Mouse (Mus musculus) cerebellum, postnatal 4 days (tissue): Measurements from ENCODE around the gene Ccdc163.
"Not testable (repeated sequence)": the region's sequence is repeated elsewhere in the genome, so short reads cannot be mapped to it uniquely, and the experiment has no call there.

Source experiments
- DNase-seq, 2 experiments: peaks; one replicate each; pipeline ENCODE4 v3.0.0; 2022; ENCODE audit warnings: low spot score in 2 of 2, mixed read lengths in 1 of 2

Gene Ccdc163

DNA sequence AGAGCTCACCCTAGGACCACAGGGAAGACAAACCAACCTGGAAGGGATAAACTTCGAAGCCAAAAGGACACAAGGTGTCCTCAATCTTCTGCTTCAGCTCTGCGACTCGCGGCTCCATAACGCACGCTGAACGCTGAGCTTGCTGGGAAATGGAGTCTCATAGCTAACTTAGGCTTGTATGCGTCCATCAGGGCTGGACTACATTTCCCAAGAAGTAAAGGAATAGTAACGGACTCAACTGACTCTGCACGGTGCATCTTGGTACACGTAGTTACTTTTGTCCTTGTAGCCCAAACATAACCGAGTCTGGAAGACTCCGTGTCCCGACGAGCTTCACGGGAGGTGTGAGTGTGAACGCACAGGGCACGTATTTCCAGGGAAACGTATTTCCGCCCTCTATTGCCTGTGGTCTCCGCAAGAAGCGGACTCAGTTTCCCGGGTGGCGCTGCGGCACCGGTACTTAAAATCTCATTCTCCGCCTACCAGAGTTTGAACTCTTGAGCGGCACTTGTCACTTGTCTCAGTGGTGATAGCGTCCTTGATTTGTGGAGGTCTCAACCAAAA lies at the start of gene Ccdc163, which contains the start of gene Mmachc:
Gene Ccdc163 (plus strand): TSS at position 309 of the 564 bp plus-strand sequence.
Gene Mmachc (minus strand): TSS at position 206 of the 564 bp plus-strand sequence.
- DNase-seq, result peak; percentile 65 to 83

DNA sequence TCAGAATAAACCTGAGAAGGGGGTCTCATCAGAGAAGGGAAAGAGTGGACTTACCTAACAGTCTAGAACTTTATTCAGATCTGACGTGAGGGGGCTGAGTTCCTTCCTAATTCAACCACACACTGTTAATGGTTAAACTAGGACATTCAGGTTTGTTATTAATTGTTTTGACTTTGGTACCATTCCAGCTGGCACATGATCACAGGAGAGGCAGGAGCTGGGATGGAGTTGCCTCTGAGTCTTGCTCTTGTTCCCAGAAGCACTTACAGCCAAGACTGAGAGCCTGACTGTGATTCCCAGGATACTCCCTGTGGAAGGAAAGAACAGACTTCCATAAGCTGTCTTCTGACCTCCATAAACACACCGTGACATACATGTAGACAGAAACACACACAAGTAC lies 48.8 kb upstream of the Ccdc163 start:
- no peak for DNase-seq

GRCm38 (mm10) chr4:116659916-116660315 lies 48.4 kb upstream of the Ccdc163 start:
- not testable (repeated sequence) for DNase-seq

- no peak for DNase-seq
Measured at GRCm38 (mm10) chr4:116660829-116661228, 47.5 kb upstream of the Ccdc163 start.

GRCm38 (mm10) chr4:116661998-116662397 lies 46.3 kb upstream of the Ccdc163 start:
- no peak for DNase-seq

- no peak for DNase-seq
Measured at GRCm38 (mm10) chr4:116666625-116667024, 41.7 kb upstream of the Ccdc163 start.

DNA sequence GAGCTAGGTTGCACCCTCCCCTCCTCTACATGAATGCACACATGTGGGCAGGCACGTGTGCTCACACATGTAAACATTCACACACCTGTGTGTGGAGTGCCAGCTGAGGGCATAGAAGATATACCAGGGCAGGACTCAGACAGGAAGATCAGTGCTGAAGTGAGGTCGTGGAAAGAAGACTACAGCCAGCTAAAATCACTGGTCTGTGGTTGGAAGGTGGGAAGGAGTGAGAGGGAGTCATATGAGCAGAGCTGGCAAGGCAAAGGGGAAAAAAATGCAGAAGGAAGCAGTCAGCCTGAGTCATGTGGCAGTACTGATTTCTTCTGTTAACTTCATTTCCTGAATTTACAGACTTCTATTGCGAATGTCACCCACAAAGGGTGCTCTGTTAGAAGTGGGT lies 40.2 kb upstream of the Ccdc163 start:
- no peak for DNase-seq

- no peak for DNase-seq
Measured at GRCm38 (mm10) chr4:116669291-116669690, 39.0 kb upstream of the Ccdc163 start.

- no peak for DNase-seq
Measured at GRCm38 (mm10) chr4:116672785-116673184, 35.5 kb upstream of the Ccdc163 start.

DNA sequence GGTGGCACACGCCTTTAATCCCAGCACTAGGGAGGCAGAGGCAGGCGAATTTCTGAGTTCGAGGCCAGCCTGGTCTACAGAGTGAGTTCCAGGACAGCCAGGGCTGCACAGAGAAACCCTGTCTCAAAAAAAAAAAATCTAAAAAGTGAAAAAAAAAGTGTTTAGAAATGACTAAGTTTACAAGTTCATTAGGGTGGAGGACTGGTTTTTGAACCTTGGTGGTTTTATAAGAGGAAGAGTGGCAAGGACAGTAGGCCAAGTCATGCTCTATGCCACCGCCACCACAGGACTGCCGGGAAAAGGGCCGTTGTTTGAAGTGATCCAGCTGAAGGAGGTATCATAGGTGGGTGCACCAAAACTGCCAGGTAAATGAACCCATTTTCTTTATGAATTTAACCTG lies 33.5 kb upstream of the Ccdc163 start:
- not testable (repeated sequence) for DNase-seq

- no peak for DNase-seq
Measured at GRCm38 (mm10) chr4:116676027-116676426, 32.3 kb upstream of the Ccdc163 start.

- DNase-seq, result no peak
Measured at GRCm38 (mm10) chr4:116677808-116678207, 30.5 kb upstream of the Ccdc163 start.

DNA sequence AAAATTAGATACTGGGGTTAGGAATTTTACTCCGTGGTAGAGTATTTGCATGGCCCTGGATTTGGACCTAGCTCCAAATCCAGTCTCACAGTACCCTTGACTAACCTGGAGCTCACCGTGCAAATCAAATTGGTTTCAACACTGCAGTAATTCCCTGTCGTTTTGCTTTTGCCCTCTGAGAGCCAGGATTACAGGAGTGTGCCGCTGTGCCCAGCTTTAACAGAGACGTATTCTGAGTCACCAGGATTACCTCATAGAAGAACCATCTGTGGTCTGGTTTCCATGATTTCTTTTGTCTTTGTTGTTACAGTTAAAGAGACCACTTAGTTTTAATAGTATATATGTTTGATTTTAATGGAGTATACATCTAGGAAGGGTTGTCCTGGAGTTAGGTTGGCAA lies 29.2 kb upstream of the Ccdc163 start:
- DNase-seq, result no peak

- not testable (repeated sequence) for DNase-seq
Measured at GRCm38 (mm10) chr4:116680521-116680920, 27.8 kb upstream of the Ccdc163 start.

- no peak for DNase-seq
Measured at GRCm38 (mm10) chr4:116683957-116684356, 24.4 kb upstream of the Ccdc163 start.

DNA sequence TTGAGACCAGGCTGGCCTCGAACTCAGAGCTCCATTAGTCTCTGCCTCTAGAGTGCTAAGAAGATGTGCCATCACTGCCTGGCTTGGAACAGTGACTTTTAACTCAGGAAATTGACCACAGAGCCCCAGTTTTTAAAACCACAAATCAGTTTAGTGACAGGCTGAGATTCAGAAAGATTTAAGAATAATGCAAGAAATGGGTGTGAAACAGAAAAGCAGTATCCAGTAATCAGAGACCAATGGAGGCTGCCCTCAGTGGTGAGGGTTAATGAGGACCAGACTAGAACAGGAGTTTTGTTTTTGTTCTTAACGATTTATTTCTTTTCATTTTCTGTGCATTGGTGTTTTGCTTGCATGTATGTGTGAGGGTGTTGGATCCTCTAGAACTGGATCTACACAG lies 23.6 kb upstream of the Ccdc163 start:
- no peak for DNase-seq

DNA sequence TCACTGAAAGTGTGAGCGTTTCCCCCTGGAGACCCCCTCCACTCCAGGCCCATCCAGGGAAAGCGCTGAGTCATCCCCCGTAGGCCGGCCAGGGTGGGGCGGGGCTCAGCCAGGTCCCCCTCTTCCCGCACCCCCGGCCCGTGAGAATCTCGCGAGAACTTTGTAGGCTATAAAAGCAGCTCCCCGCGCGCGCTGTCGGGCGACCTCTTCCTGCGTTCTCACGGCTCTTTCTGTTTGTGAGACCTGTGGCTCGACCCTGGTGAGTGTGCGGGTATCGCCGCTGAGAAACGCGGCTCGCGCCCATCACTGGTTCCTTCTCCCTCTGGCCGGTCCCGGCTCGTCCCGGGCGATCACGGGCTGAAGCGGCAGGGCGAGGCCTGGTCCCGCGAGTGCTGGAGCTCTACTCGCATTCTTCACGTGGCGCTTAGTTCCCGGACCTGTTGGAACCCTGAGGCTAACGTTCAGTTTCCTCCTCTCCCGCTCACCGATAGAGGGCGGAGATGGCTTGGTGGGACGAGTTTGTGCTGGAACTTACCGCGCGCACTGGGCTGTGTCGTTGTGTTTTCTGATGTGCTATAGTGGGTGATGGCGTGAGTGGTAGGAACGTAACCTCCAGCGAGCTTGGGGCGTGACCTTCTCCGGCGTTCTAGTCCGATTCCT lies 22.8 kb upstream of the Ccdc163 start, which contains the start of gene Prdx1:
Gene Prdx1 (plus strand): TSS at position 143 of the 660 bp plus-strand sequence.
- peak; percentile 93 to 95 for DNase-seq

GRCm38 (mm10) chr4:116687041-116687440 lies 21.3 kb upstream of the Ccdc163 start:
- no peak for DNase-seq

DNA sequence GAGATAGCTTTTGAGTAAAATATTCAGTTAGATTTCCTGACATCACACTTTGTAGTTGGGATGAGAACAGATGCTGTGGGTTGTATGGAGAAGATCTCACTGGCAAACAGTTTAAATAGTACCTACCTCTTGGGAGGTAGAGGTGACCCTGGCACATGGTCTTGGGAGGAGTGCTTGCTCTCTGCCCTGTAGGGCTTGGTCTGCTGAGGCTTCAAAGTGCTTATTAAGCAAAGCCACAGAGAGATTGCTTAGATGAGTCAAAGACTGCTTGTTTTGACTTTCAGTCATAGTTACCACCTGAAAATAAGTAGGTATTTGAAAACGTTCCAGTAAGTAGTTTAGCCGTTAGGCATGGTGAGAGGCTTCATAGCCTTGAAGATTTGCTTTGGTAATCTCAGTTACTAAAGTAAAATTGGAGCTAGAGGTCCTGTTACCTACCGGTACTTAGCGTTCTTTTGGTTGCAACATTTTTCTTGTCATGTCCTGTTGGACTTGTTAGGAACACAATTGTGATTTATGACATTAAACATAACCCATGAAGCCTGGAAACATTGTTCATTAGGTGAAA lies 18.9 kb upstream of the Ccdc163 start:
- DNase-seq, result no peak

DNA sequence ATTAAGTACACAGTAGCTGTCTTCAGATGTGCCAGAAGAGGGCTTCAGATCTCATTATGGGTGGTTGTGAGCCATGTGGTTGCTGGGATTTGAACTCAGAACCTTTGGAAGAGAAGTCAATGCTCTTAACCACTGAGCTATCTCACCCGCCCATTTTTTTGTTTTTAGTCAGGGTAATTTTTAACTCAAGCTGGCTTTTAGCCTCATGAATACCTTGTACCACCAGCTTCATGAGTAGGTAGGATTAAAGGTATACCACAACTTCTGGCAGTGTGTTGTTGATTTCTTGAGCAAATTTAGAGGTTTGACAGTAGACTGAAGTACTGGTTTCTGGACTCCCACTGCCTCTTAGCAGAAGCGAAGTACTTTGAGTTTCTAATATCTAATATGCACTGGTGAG lies 16.2 kb upstream of the Ccdc163 start:
- no peak for DNase-seq

- DNase-seq, result no peak
Measured at GRCm38 (mm10) chr4:116693785-116694184, 14.5 kb upstream of the Ccdc163 start.

GRCm38 (mm10) chr4:116698693-116699342 lies 9.5 kb upstream of the Ccdc163 start:
- no peak for DNase-seq

- no peak for DNase-seq
Measured at GRCm38 (mm10) chr4:116700964-116701363, 7.3 kb upstream of the Ccdc163 start.
